Mouse (Mus musculus) myocyte (in vitro differentiated cells): ENCODE data around the gene Apol8.

Experiments used
- E2F4 ChIP-seq: IDR thresholded peaks from one replicate; pipeline ENCODE4 v1.6.1; 2011; ENCODE audit warnings: mild to moderate bottlenecking, control low read depth, moderate library complexity; ENCODE audit not compliant: insufficient read depth
- MYOD1 ChIP-seq, 3 experiments: IDR thresholded peaks; one replicate each; pipeline ENCODE4 v1.6.1; 2011; ENCODE audit warnings: control low read depth in 2 of 3, low read depth in 2 of 3, mild to moderate bottlenecking in 2 of 3, moderate library complexity in 1 of 3; ENCODE audit not compliant: insufficient read length in 2 of 3, control insufficient read depth in 1 of 3
- MYOG ChIP-seq, 3 experiments: IDR thresholded peaks; one replicate each; pipeline ENCODE4 v1.6.1; 2011; ENCODE audit warnings: control low read depth in 2 of 3, low read depth in 2 of 3, mild to moderate bottlenecking in 2 of 3; ENCODE audit not compliant: insufficient read length in 2 of 3, control insufficient read depth in 1 of 3, insufficient read depth in 1 of 3
- POLR2A ChIP-seq: IDR thresholded peaks from one replicate; pipeline ENCODE4 v1.6.1; 2011; ENCODE audit warnings: low read depth, mild to moderate bottlenecking, control low read depth, moderate library complexity; ENCODE audit not compliant: insufficient read length
- POLR2AphosphoS2 ChIP-seq: IDR thresholded peaks from one replicate; pipeline ENCODE4 v1.6.1; 2011; ENCODE audit warnings: low read depth, control low read depth; ENCODE audit not compliant: insufficient read length
- REST ChIP-seq: IDR thresholded peaks from one replicate; pipeline ENCODE4 v1.6.1; 2011; ENCODE audit warnings: mild to moderate bottlenecking, control low read depth, moderate library complexity; ENCODE audit not compliant: insufficient read depth, insufficient read length
- USF1 ChIP-seq: IDR thresholded peaks from one replicate; pipeline ENCODE4 v1.6.1; 2011; ENCODE audit warnings: low read depth, mild to moderate bottlenecking, control low read depth, moderate library complexity

DNA sequence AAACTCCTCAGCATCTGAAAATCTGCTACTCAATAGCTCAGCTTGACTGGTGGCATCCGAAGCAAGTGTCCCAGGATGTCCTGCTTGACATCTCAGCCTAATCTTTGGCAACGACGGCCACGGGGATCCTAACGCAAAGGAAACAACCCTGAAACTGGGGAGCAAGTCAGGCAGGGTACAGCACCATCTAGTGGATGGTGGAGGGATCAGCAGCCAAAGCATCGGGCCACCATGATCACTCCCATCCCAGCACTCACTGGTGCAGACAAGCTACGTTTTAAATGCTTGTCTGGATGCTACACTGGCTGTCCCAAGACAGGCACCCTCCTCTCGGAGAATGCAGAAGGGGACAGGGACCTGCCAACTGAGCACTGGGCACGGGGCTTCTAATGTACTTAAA, at the start of gene Apol8:
- TF ChIP-seq MYOD1 (IDR thresholded peaks at IDR 0.05; ENCODE audit: control insufficient read depth in 1 of 3, insufficient read length in 2 of 3, low read depth in 2 of 3) = no peak
- peak; percentile 55 for TF ChIP-seq POLR2A
- TF ChIP-seq MYOG (IDR thresholded peaks at IDR 0.05; ENCODE audit: control insufficient read depth in 1 of 3, insufficient read depth in 1 of 3, insufficient read length in 2 of 3, low read depth in 2 of 3) = no peak
- TF ChIP-seq POLR2AphosphoS2 = peak; percentile 76
- no peak for TF ChIP-seq E2F4
- no peak for TF ChIP-seq USF1
- no peak for TF ChIP-seq REST
